Mouse (Mus musculus) adipocyte (in vitro differentiated cells): Measurements from ENCODE around the gene Ift122.

Experiments used
- DNase-seq: peaks from one replicate; pipeline ENCODE4 v3.0.0-alpha.2; 2016; ENCODE audit warnings: low spot score

The Ift122 gene

GRCm38 (mm10) chr6:115959151-115959691 lies 106.0 kb downstream of the Ift122 start:
- DNase-seq = peak; percentile 98

- DNase-seq = no peak
Measured at GRCm38 (mm10) chr6:115960322-115960721, 107.1 kb downstream of the Ift122 start.

- peak; percentile 43 for DNase-seq
Measured at GRCm38 (mm10) chr6:115961743-115962142, 108.5 kb downstream of the Ift122 start.

GRCm38 (mm10) chr6:115962439-115963085 lies 109.3 kb downstream of the Ift122 start:
- no peak for DNase-seq

- no peak for DNase-seq
Measured at GRCm38 (mm10) chr6:115963656-115964055, 110.4 kb downstream of the Ift122 start.

- no peak for DNase-seq
Measured at GRCm38 (mm10) chr6:115966227-115966966, 113.1 kb downstream of the Ift122 start.

- peak; percentile 67 for DNase-seq
Measured at GRCm38 (mm10) chr6:115967291-115967880, 114.1 kb downstream of the Ift122 start.

- peak; percentile 49 for DNase-seq
Measured at GRCm38 (mm10) chr6:115968086-115968485, 114.8 kb downstream of the Ift122 start.

- no peak for DNase-seq
Measured at GRCm38 (mm10) chr6:115968700-115969099, 115.4 kb downstream of the Ift122 start.

GRCm38 (mm10) chr6:115969103-115969502 lies 115.8 kb downstream of the Ift122 start:
- DNase-seq = no peak

GRCm38 (mm10) chr6:115969952-115970351 lies 116.7 kb downstream of the Ift122 start:
- DNase-seq = no peak

GRCm38 (mm10) chr6:115971273-115972060 lies 118.2 kb downstream of the Ift122 start:
- no peak for DNase-seq

GRCm38 (mm10) chr6:115972083-115972764 lies 119.0 kb downstream of the Ift122 start:
- no peak for DNase-seq

- no peak for DNase-seq
Measured at GRCm38 (mm10) chr6:115973139-115973875, 120.0 kb downstream of the Ift122 start.

GRCm38 (mm10) chr6:115973881-115974662 lies 120.8 kb downstream of the Ift122 start:
- DNase-seq = no peak

- no peak for DNase-seq
Measured at GRCm38 (mm10) chr6:115975606-115976005, 122.3 kb downstream of the Ift122 start.
